Mouse (Mus musculus): Measurements from ENCODE around the gene Fdxr. TPM values are rescaled to one million over a fixed set of nuclear protein-coding genes. Genes with fewer than 3 reads are reported as not detected.

Fdxr gene
- total and polyA plus RNA-seq, 2 experiments from 2014 or later: 10.1 to 18.2 TPM

GRCm38 (mm10) chr11:115234320-115235044 lies 42.4 kb downstream of the Fdxr start:
- Histone ChIP-seq H3K9ac (replicated peaks; ENCODE audit: low read depth, low read length) (no peak overlapping the region), H3K4me2 (ENCODE audit: low read depth, low read length) (no peak overlapping the region), H3K27ac (ENCODE audit: low read depth) (no peak overlapping the region), H3K36me3 (replicated peaks; ENCODE audit: control insufficient read depth, insufficient read depth, low read length) (no peaks in the 10 kb centered on the region), H3K9me3 (replicated peaks; ENCODE audit: control insufficient read depth, low read length) (no peaks in the 10 kb centered on the region), H3K4me3 (ENCODE audit: low read depth, low read length) (no peak overlapping the region), H3K4me1 (ENCODE audit: control insufficient read depth, insufficient read depth) (peaks cover 8% of the 10 kb centered on the region; the same call in 1 of the 2 replicates), H3K27me3 (ENCODE audit: control insufficient read depth, insufficient read depth, low read length) (no peaks in the 10 kb centered on the region)
- ATAC-seq (ENCODE audit: insufficient read depth, low read depth): no peak
- 60% methylated on average over 15 of the region's 15 CpGs for WGBS
- TF ChIP-seq EP300 (IDR thresholded peaks at IDR 0.05; ENCODE audit: low read depth) (no peak), CTCF (IDR thresholded peaks at IDR 0.05; ENCODE audit: low read depth) (no peak)
- DNase-seq (ENCODE audit: low spot score): no peak

- H3K4me2 ChIP-seq (ENCODE audit: low read depth, low read length): no peak overlapping the region
- no peak for DNase-seq (ENCODE audit: low spot score)
- H3K4me3 ChIP-seq (ENCODE audit: low read depth, low read length): no peak overlapping the region
- H3K9ac ChIP-seq (replicated peaks; ENCODE audit: low read depth, low read length): no peak overlapping the region
- TF ChIP-seq EP300 (IDR thresholded peaks at IDR 0.05; ENCODE audit: low read depth) (no peak), CTCF (IDR thresholded peaks at IDR 0.05; ENCODE audit: low read depth) (peak; percentile 41)
- ATAC-seq (ENCODE audit: insufficient read depth, low read depth): no peak
- WGBS: 86% methylated on average over 20 of the region's 20 CpGs
- no peak overlapping the region for H3K27ac ChIP-seq (ENCODE audit: low read depth)
- no peaks in the 10 kb centered on the region for H3K9me3 ChIP-seq (replicated peaks; ENCODE audit: control insufficient read depth, low read length)
- H3K4me1 ChIP-seq (ENCODE audit: control insufficient read depth, insufficient read depth): peaks cover 12% of the 10 kb centered on the region; the same call in 1 of the 2 replicates
- no peaks in the 10 kb centered on the region for H3K27me3 ChIP-seq (ENCODE audit: control insufficient read depth, insufficient read depth, low read length)
- no peaks in the 10 kb centered on the region for H3K36me3 ChIP-seq (replicated peaks; ENCODE audit: control insufficient read depth, insufficient read depth, low read length)
Observed at GRCm38 (mm10) chr11:115233526-115234290, 43.1 kb downstream of the Fdxr start.

- Histone ChIP-seq H3K4me1 (ENCODE audit: control insufficient read depth, insufficient read depth) (peaks cover 12% of the 10 kb centered on the region; the same call in 1 of the 2 replicates), H3K4me2 (ENCODE audit: low read depth, low read length) (no peak overlapping the region), H3K27me3 (ENCODE audit: control insufficient read depth, insufficient read depth, low read length) (no peaks in the 10 kb centered on the region), H3K27ac (ENCODE audit: low read depth) (no peak overlapping the region), H3K9me3 (replicated peaks; ENCODE audit: control insufficient read depth, low read length) (no peaks in the 10 kb centered on the region), H3K36me3 (replicated peaks; ENCODE audit: control insufficient read depth, insufficient read depth, low read length) (no peaks in the 10 kb centered on the region), H3K9ac (replicated peaks; ENCODE audit: low read depth, low read length) (no peak overlapping the region), H3K4me3 (ENCODE audit: low read depth, low read length) (no peak overlapping the region)
- ATAC-seq (ENCODE audit: insufficient read depth, low read depth): no peak
- TF ChIP-seq CTCF (IDR thresholded peaks at IDR 0.05; ENCODE audit: low read depth) (no peak), EP300 (IDR thresholded peaks at IDR 0.05; ENCODE audit: low read depth) (no peak)
- 86% methylated on average over 5 of the region's 5 CpGs for WGBS
- no peak for DNase-seq (ENCODE audit: low spot score)
Observed at GRCm38 (mm10) chr11:115232889-115233288, 44.0 kb downstream of the Fdxr start.

GRCm38 (mm10) chr11:115231924-115232323 lies 44.9 kb downstream of the Fdxr start:
- Histone ChIP-seq H3K4me2 (ENCODE audit: low read depth, low read length) (no peak overlapping the region), H3K27ac (ENCODE audit: low read depth) (peak overlapping the region; percentile 52; the same call in 1 of the 2 replicates), H3K4me3 (ENCODE audit: low read depth, low read length) (no peak overlapping the region), H3K36me3 (replicated peaks; ENCODE audit: control insufficient read depth, insufficient read depth, low read length) (no peaks in the 10 kb centered on the region), H3K9ac (replicated peaks; ENCODE audit: low read depth, low read length) (no peak overlapping the region), H3K27me3 (ENCODE audit: control insufficient read depth, insufficient read depth, low read length) (no peaks in the 10 kb centered on the region), H3K4me1 (ENCODE audit: control insufficient read depth, insufficient read depth) (peaks cover 14% of the 10 kb centered on the region), H3K9me3 (replicated peaks; ENCODE audit: control insufficient read depth, low read length) (no peaks in the 10 kb centered on the region)
- ATAC-seq (ENCODE audit: insufficient read depth, low read depth) (no peak), DNase-seq (ENCODE audit: low spot score) (no peak)
- TF ChIP-seq EP300 (IDR thresholded peaks at IDR 0.05; ENCODE audit: low read depth) (no peak), CTCF (IDR thresholded peaks at IDR 0.05; ENCODE audit: low read depth) (no peak)
- 79% methylated on average over 9 of the region's 9 CpGs for WGBS

- TF ChIP-seq CTCF (IDR thresholded peaks at IDR 0.05; ENCODE audit: low read depth): no peak
- no peak for TF ChIP-seq EP300 (IDR thresholded peaks at IDR 0.05; ENCODE audit: low read depth)
- ATAC-seq (ENCODE audit: insufficient read depth, low read depth) (no peak), DNase-seq (ENCODE audit: low spot score) (no peak)
- peak overlapping the region; percentile 52; the same call in 1 of the 2 replicates for H3K27ac ChIP-seq (ENCODE audit: low read depth)
- no peaks in the 10 kb centered on the region for H3K36me3 ChIP-seq (replicated peaks; ENCODE audit: control insufficient read depth, insufficient read depth, low read length)
- H3K4me2 ChIP-seq (ENCODE audit: low read depth, low read length): no peak overlapping the region
- no peaks in the 10 kb centered on the region for H3K27me3 ChIP-seq (ENCODE audit: control insufficient read depth, insufficient read depth, low read length)
- WGBS: 78% methylated on average over 14 of the region's 14 CpGs
- peaks cover 17% of the 10 kb centered on the region for H3K4me1 ChIP-seq (ENCODE audit: control insufficient read depth, insufficient read depth)
- H3K9me3 ChIP-seq (replicated peaks; ENCODE audit: control insufficient read depth, low read length): no peaks in the 10 kb centered on the region
- no peak overlapping the region for H3K4me3 ChIP-seq (ENCODE audit: low read depth, low read length)
- H3K9ac ChIP-seq (replicated peaks; ENCODE audit: low read depth, low read length): no peak overlapping the region
Observed at GRCm38 (mm10) chr11:115231168-115231915, 45.5 kb downstream of the Fdxr start.
